Mouse (Mus musculus): ENCODE measurements around the gene Mmp21. TPM values are rescaled to one million over a fixed set of nuclear protein-coding genes. Genes with fewer than 3 reads are reported as not detected.
A peak's percentile ranks its signal among the peaks of the same experiment; 100 is the strongest.

Gene Mmp21
- polyA plus RNA-seq, 1 experiment: not detected

DNA sequence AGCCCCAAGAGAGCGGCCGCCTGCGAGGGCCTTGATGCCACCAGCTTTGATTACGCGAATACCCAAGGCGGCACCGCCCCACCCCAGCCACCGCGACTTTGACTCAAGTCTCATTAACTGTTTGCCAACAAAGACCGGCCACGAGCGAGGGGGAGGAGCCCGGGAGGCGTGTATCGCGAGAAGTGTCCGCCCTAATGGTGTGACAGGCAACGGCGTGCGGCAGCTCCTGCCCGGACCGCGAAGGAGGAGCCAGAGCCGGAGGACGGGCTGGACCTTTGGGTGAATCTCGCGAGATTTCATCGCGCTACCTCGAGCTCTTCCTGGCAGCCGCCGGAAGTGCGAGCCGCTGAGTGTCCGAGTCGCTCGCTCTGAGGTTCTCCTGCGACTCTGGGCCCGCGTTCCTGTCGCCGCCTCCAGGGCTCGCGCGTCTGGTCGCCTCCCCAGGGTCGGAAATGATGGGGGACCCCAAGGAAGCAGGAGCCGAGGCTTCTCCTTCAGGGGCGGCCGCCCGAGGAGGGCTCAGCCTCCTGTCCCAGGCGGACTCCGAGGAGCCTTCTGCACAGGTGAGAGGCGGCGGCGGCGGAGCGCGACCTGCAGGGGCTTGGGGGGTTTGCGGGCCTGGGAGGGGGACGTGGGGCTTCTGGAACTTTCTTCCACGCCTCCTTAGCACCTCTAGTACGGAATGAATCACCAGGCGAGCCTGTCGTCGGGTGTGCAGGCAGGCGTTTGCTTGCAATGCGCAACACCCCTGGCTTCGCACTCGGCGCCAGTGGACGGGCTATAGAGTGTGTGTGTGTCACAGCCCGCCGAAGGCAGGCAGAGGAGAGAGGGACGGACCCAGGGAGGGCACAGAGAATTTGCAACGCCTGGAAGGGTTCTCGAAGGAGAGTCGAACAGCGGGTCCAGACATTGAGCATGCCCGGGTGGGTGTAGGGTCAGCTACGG, 42.2 kb downstream of the Mmp21 start, which contains the start of gene Edrf1:
Edrf1 (plus strand) TSS at position 183 of the 945 bp plus-strand sequence.
- peak within 1 kb of the TSS; percentile 81 for H3K4me3 ChIP-seq (ENCODE audit: insufficient read depth, low read depth, low read length)
- under 1% methylated on average over 81 of the region's 81 CpGs for WGBS
- peak within 1 kb of the TSS; percentile 66 for H3K27ac ChIP-seq (ENCODE audit: insufficient read depth, low read depth, low read length)
- TF ChIP-seq POLR2A (IDR thresholded peaks at IDR 0.05; ENCODE audit: insufficient read depth, low read depth, low read length) (peak; percentile 60), CTCF (IDR thresholded peaks at IDR 0.05; ENCODE audit: insufficient read depth, low read depth, low read length) (no peak)
- H3K4me1 ChIP-seq (ENCODE audit: control insufficient read depth, insufficient read depth, low read length): peaks cover 3% of the 10 kb centered on the region

DNA sequence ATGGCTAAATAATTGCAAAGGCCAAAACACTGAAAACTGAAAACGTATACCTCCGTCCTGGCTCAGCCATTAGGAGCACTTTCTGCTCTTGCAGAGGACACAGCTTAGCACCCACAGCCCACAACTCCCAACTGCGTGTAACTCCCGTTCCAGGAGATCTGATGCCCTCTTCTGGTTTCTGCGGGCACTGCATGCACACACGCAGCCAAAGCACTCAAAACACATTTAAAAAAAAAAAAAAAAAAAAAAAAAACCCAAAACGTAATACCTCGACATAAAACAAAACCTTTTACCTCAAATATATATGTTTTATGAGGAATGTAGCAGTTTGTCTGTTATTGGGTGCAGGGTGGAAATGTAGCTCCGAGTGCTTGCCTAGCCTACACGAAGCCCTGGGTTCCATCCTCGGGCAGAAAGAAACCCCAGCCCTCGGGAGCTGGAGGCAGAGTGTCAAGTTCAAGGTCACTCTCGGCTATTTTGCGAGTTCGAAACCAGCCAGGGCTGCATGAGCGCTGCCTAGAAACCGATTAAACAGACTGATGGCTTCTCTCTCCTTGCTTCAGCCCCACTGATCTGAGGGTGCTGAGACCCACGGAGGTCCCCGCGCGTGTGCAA, 43.0 kb downstream of the Mmp21 start:
- H3K4me3 ChIP-seq (ENCODE audit: insufficient read depth, low read depth, low read length): peak overlapping the region; percentile 81
- peak overlapping the region; percentile 66 for H3K27ac ChIP-seq (ENCODE audit: insufficient read depth, low read depth, low read length)
- H3K4me1 ChIP-seq (ENCODE audit: control insufficient read depth, insufficient read depth, low read length): peaks cover 3% of the 10 kb centered on the region
- WGBS: under 1% methylated on average over 21 of the region's 21 CpGs
- TF ChIP-seq POLR2A (IDR thresholded peaks at IDR 0.05; ENCODE audit: insufficient read depth, low read depth, low read length) (no peak), CTCF (IDR thresholded peaks at IDR 0.05; ENCODE audit: insufficient read depth, low read depth, low read length) (peak; percentile 62; the same call in 1 of the 2 replicates)

DNA sequence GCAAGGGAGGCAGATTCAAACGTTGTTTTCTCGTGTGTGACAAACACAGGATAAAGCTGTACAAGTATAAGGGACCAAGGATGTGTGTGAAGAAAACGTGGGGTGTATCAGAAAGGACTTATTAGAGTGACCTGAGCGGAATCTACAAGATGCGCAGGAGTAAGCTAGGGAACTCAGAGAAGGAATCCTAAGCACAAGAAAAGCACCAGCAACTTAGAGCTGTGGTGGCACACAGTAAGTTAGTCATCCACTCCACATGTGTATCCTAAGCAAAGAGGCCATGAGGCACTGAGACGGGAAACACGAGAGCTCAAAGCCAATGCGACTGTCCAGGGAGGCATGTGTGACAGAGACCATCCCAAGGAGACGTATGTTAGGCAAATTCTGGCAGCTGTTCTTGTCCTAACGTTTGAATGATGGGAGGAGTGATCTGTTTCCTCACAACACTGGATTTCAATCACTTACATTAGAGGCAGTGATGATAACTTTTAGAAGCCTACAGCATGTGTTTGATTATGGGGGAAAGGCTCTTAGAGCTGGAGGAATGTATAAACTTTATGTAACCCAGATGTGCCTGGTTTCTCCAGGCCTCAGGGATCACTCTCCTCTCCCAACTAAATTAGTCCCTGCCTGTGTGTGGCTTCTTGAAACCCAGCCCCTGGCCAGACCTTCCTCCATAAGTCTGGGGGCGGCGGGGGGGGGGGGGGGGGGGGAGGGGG, 44.8 kb downstream of the Mmp21 start:
- 61% methylated on average over 10 of the region's 12 CpGs for WGBS
- no peak overlapping the region for H3K27ac ChIP-seq (ENCODE audit: insufficient read depth, low read depth, low read length)
- peaks cover 3% of the 10 kb centered on the region for H3K4me1 ChIP-seq (ENCODE audit: control insufficient read depth, insufficient read depth, low read length)
- no peak overlapping the region for H3K4me3 ChIP-seq (ENCODE audit: insufficient read depth, low read depth, low read length)
- no peak for TF ChIP-seq POLR2A (IDR thresholded peaks at IDR 0.05; ENCODE audit: insufficient read depth, low read depth, low read length)
- no peak for TF ChIP-seq CTCF (IDR thresholded peaks at IDR 0.05; ENCODE audit: insufficient read depth, low read depth, low read length)

DNA sequence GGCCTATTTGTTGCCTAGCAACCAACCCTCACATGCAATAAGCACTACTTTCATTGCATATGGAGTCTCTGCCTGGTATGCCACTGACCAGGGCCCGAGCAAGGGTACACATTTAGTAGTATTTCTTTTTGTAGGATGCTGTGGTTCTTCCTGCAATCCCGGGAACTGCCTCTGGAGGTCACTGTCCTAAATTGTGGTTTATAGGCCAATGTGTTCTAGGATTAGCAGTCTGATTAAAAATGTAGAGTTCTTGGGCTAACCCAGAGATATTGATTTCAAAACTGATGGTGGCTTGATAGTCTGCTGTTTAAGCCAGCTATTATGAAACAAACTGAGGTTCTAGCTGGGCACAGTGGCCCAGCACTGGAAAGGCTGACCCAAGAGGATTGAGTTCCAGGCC, 47.4 kb downstream of the Mmp21 start:
- Histone ChIP-seq H3K4me1 (ENCODE audit: control insufficient read depth, insufficient read depth, low read length) (no peaks in the 10 kb centered on the region; the same call in 1 of the 2 replicates), H3K27ac (ENCODE audit: insufficient read depth, low read depth, low read length) (no peak overlapping the region), H3K4me3 (ENCODE audit: insufficient read depth, low read depth, low read length) (no peak overlapping the region)
- TF ChIP-seq CTCF (IDR thresholded peaks at IDR 0.05; ENCODE audit: insufficient read depth, low read depth, low read length) (no peak), POLR2A (IDR thresholded peaks at IDR 0.05; ENCODE audit: insufficient read depth, low read depth, low read length) (no peak)
- 26% methylated on average over 2 of the region's 2 CpGs for WGBS

DNA sequence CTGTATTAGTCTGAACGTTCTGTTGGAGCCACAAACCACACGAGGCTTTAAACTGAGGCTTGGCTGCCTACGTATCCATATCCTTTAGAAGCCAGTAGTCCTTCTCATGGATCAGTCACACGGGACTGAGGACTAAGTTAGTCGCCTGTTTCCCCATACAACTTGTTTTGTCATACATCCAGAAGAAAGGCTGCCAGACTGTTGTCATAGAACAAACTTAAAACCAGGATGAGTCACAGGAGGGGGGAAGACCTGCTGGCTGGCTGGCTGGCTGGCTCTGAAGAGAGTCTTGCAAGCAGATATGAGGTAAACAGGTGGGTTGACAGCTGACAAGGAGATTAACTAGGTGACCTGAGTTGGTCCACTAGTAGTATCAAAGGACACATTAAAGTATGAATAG, 49.0 kb downstream of the Mmp21 start:
- no peak overlapping the region for H3K27ac ChIP-seq (ENCODE audit: insufficient read depth, low read depth, low read length)
- 87% methylated on average over 5 of the region's 5 CpGs for WGBS
- no peak overlapping the region for H3K4me3 ChIP-seq (ENCODE audit: insufficient read depth, low read depth, low read length)
- TF ChIP-seq CTCF (IDR thresholded peaks at IDR 0.05; ENCODE audit: insufficient read depth, low read depth, low read length) (no peak), POLR2A (IDR thresholded peaks at IDR 0.05; ENCODE audit: insufficient read depth, low read depth, low read length) (no peak)
- H3K4me1 ChIP-seq (ENCODE audit: control insufficient read depth, insufficient read depth, low read length): no peaks in the 10 kb centered on the region

DNA sequence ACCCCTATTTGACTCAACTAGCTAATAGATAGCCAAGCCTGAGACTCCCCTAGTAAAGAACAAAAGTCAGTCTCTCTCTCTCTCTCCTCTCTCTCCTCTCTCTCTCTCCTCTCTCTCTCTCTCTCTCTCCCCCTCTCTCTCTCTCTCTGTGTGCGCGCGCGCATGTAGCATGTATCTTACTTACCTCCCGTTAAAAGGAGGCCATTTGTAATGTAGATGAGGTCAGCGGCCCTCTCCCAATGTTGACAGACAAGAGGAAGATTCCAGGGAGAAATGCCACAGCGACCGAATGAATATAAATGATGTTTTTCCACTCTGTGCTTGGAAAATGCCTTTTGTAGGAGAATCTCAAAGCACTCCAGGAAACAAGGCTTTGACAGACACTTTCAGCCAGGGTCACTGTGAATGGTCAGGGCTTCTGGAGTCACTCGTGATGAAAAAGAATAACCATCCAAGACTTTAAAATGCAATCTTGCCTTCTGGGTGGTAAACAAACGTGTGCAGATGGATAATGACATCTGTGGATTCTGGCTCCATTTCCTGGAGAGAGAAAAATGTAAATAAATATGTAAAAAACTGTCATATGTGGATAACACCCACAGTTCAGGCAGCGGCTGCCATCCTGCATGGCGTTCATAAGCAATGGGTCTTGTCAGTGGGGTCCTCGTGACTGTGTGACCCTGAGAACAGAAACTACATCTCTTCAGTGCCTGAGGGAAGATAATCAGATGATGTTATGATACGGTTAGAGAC, 52.5 kb downstream of the Mmp21 start:
- TF ChIP-seq CTCF (IDR thresholded peaks at IDR 0.05; ENCODE audit: insufficient read depth, low read depth, low read length): no peak
- no peak for TF ChIP-seq POLR2A (IDR thresholded peaks at IDR 0.05; ENCODE audit: insufficient read depth, low read depth, low read length)
- H3K27ac ChIP-seq (ENCODE audit: insufficient read depth, low read depth, low read length): no peak overlapping the region
- WGBS: 74% methylated on average over 14 of the region's 14 CpGs
- H3K4me3 ChIP-seq (ENCODE audit: insufficient read depth, low read depth, low read length): no peak overlapping the region
- no peaks in the 10 kb centered on the region for H3K4me1 ChIP-seq (ENCODE audit: control insufficient read depth, insufficient read depth, low read length)

Other genes with a start within 250 kb of the Mmp21 start
- gene Tex36, start 77.9 kb downstream of the Mmp21 start, polyA plus RNA-seq (2012; ENCODE audit: insufficient read depth, insufficient read length, low replicate concordance, missing spikeins): not detected in 2 replicates
- gene Edrf1, start 42.5 kb downstream of the Mmp21 start, polyA plus RNA-seq (2012; ENCODE audit: insufficient read depth, insufficient read length, low replicate concordance, missing spikeins): not detected in 2 replicates
- gene Bccip, start 29.3 kb upstream of the Mmp21 start, polyA plus RNA-seq (2012; ENCODE audit: insufficient read depth, insufficient read length, low replicate concordance, missing spikeins): not detected in 2 replicates
- not detected in 2 replicates for gene Uros, start 30.0 kb upstream of the Mmp21 start, polyA plus RNA-seq (2012; ENCODE audit: insufficient read depth, insufficient read length, low replicate concordance, missing spikeins)
- gene Fank1, start 96.8 kb upstream of the Mmp21 start, polyA plus RNA-seq (2012; ENCODE audit: insufficient read depth, insufficient read length, low replicate concordance, missing spikeins): not detected in 2 replicates
- gene Dhx32, start 102.7 kb upstream of the Mmp21 start, polyA plus RNA-seq (2012; ENCODE audit: insufficient read depth, insufficient read length, low replicate concordance, missing spikeins): not detected in 2 replicates